Mouse (Mus musculus) c-Kit-negative CD71-positive TER-119-positive erythroid progenitor cells, embryonic 14.5 days (primary cell): Measurements from ENCODE around the gene Avpr2.

Experiments
- DNase-seq: peaks from one replicate; pipeline ENCODE4 v3.0.0-alpha.2; 2013; ENCODE audit warnings: low read depth, low spot score

The Avpr2 gene

DNA sequence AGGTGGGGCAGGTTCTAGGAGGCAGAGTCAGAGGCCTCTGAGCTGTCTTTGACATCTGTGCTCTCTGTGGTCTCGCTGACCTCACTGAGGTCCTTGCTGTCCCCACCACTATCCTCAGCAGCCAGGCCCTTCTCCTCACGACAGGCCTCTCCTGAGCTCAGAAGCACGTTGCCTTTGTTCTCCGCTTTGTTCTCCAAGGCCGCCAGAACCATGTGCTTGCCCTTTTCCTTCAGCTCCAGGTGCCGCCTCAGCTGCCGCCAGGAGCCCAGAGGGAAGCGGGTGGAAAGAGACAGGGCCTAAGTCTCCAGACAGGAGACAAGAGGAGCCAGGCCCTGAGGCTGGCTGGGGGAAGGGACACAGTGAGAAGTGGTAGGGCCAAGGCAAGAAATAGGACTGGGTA, 25.0 kb downstream of the Avpr2 start:
- no peak for DNase-seq

DNA sequence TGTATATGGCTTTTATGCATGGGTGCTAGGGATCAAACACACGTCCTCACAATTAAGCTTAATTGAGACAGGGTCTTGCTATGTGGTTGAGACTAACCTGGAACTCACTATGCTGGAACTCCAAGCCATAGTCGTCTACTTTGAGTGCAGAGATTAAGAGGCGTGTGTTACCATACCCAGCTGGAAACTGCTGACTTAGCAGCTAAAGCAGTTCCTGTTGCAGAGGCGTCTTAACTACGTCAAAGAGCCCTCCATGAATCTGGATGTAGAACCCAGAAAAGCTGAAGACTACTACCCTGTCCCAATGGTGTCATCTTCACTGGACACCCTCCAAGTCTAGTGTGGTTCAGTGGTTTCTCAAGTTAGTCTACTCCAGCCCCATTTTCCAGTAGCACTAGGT, 26.7 kb downstream of the Avpr2 start:
- no peak for DNase-seq

DNA sequence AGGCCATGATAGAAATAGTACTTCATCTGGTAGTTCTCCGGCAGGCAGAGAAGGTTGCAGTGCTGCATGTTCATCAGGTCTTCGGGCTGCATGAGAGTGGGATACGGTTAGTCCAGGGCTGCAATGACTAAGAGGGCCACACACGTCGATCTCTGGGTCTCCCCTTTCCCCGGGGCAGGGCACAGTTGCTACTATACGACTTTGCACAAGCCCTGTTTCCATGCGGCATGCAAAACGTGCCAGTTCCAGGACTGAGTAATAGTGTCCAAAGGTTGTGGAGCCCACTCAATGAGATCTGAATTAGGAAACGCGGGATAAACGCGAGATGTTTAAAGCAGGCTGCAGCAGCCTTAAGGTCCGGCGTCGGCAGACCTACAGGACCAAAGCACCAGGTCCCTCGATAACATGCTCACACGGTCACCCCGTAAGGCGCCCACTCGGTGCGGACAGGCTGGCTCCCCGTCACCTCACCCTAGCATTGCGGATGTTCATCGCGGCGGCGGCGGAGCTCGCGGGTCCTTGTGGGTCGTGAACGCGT, 29.5 kb downstream of the Avpr2 start:
- DNase-seq, result no peak

GRCm38 (mm10) chrX:73921823-73922549, 30.1 kb downstream of the Avpr2 start, which contains the start of the genes Arhgap4 and Naa10:
TSS of gene Arhgap4 (minus strand) at chrX:73921870.
TSS of gene Naa10 (minus strand) at chrX:73921944.
- peak; percentile 68 for DNase-seq

GRCm38 (mm10) chrX:73922550-73922882, 30.6 kb downstream of the Avpr2 start:
- no peak for DNase-seq

DNA sequence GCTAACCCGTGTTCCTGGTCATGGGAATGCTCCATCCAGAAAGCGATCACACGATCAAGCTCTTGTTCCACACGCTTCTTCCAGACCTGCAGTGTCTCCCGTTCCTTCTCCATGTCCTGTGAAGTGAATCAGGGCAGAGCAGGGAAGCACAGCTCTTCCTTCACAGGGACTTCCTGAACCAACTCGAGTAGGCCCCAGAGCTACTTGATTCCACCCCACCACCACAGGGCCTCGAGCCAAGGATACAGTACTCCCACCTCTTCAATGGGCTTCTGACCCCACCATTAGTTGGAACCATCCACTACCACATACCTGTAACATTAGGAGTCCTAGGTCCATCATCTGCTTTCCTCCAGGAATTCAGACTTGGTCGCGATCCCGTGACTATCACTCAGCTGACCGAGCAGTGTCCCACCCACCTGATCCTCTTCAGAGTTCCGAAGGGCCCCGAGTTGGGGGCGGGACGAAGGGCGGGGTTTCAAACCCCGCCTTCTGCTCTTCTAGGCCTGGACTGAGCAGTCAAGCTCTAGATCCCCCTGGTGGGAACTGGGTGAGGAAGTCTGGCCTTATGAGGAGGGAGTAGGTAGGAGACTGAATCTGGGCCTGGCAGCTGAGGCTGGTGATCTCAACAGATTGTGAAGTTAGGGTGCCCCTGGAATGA, 38.6 kb downstream of the Avpr2 start, which contains the start of gene Renbp:
Renbp (minus strand) TSS at position 449 of the 661 bp plus-strand sequence.
- DNase-seq, result no peak

GRCm38 (mm10) chrX:73931871-73932270, 40.0 kb downstream of the Avpr2 start:
- no peak for DNase-seq

GRCm38 (mm10) chrX:73941860-73942259, 50.0 kb downstream of the Avpr2 start:
- DNase-seq, result no peak

- DNase-seq, result no peak
Observed at GRCm38 (mm10) chrX:73942294-73942693, 50.4 kb downstream of the Avpr2 start.
